Mouse (Mus musculus) T-cell, adult 2 months (primary cell): ENCODE data around the gene Nav2.

Experiments used
- DNase-seq: peaks from one replicate; pipeline ENCODE4 v3.0.0; 2022; ENCODE audit warnings: low spot score

Gene Nav2

DNA sequence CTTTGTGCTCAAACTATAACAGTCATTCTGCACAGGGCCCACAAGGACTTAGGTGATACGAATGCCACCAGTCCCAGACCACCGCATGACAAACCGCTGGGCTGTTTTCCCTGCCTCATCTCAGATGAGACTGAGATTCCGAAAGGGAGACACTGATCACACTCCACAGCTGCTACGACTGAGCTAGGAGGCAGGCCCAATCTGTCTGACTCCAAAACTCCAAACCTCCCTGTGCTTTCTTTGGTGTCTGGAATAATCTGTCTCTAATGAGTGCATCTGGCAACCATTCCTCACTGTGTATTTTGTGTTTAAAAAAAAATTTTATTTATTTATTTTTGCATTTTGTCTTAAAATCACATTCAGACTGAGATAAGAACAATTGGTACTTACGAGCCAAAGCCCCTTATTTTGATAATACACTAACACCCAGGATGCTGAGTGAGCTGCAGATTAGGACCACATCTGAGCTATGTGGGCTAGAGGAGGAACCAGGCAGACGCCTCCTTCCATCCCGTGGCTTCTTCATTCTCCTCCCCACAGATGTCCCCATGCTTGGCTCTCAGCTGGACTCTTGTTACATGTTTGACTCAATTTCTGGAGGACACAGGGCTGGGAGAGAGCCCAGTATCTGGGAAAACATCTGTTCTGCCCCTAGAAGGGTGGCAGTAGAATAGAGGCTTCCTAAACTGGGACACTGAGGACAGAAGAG lies 149.9 kb downstream of the Nav2 start:
- DNase-seq: no peak

DNA sequence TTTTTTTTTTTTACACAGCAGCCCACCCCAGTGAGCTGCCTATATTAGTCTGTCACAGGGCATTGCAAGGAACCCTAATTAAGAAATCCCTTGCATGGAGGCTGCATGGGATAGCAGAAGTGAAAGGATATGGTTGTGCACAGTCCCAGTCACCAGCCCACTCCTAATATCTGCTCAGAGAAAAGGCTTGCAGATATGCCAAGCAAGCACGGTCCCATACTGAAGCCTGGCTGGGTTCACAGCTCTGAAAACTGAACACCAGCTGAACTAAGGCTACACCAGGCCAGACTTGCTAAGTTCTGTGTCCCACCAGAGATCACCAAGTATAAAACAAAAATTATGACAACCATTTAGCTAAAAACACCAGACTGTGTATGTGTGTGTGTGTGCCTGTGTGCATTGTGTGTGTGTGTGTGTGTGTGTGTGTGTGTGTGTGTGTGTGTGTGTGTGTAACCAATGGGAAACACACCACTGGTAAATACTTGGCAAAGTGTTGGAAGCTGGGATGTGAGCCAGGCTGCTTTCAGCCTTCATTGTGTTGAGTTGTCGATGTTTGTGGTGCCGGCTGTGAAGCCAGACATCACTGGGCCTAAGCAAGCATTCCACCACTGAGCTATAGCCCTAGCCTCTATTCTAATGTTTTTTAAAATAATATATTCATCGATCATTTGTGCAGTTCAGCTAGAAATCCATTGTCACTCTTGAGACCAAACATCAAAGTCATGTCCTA lies 156.4 kb downstream of the Nav2 start:
- no peak for DNase-seq

DNA sequence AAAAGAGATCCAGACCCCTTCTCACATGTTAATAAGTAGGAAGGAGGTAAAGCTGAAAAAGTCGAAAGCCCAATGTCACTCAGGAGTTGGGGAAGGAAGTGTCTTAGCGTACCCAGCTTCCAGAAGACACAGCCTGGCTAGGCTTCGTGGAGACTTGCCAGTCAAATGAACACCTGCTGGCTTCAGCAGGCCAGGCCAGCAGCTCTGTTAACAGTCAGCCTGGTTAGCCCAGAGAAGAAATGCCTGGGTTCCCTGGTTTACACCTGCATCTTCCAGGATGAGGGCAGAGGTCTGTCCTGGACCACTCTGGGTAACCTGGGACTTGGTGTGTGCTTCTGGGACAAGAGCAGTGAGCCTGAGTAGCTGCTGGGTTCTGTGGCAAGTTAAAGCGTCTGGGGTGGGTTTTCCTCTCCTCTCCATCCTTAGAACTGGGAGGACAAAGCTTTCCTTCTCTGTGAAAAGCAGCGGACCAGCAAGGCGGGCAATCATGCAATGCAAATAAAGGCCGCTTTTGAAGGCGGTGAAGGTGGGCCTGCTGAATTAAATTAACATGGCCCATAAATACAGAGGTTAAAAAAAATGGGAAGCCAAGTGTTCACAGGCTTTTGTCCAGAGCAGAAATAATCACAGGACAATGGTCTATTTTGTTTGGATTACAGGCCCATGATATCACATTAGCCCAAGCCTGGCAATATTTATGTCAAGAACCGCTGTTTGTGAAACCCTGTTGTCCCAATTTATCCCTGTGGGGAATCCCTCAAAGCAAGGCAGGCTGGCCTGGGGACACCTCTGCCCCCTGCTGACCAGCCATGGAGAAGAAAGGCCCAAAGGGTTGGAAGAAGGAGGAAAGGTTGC lies 157.3 kb downstream of the Nav2 start:
- DNase-seq: no peak

DNA sequence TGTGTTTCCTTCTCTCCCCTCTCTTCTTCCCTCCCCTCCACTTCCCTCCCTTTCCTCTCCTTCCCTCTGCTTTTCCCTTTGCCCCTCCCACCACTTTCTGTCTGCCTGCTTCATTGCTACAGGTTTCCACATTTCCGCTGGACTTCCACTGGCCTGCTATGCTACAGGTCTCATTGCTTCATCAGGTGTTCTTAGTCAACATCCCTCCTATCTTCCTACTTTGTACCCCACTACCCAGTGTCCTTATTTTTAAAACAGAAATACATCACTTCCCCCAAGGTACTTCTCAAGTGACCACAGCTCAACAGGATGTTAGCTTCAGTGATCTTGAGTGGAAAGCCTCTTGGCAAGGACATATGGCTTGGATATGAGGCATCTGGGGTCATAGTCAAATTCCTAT lies 158.3 kb downstream of the Nav2 start:
- no peak for DNase-seq

DNA sequence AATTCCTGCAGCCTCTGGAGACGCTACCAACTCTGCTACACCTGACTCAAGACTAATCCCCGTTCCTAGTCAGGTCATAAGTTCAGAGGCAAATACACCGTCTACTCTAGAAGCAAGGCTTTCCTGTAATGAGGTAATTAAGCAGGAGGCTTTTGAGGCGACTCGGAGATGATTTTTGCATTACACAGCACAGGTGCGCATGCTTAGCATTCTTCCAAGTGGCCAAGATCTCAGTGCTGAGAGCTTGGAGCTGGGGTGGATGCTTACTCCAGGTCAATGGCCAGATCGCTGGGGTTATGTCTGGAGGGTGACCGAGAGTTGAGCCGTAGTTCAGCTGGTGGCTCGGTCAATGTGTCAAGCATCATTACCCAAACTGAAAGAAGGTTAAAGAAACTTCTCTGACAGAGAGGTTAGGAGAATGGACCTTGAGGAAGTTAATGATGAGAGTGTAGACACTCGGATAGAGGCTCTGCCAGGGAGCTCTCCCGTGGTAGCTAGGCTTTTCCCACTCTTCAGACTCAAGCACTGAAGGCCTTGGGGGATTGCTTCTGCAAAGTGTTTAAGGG lies 161.0 kb downstream of the Nav2 start:
- DNase-seq: no peak

DNA sequence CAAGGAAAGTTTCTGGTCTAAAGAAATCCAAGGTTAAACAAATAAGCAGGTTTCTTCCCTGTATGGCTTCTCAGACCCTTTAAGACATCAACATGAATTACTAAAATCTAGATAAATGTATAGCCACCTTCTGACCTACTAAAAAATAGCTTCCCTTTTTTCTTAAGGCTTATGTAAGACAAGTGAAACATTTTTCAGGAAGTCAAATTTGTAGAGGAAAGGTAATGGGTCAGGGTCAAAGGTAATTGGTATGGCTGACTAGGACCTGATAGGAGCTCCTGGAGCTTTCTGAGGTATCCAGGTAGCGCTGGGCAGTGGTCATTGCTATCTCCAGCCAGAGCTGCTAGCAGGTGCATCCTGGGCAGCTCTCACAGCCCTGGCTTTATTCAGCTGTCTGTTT lies 162.1 kb downstream of the Nav2 start:
- DNase-seq: no peak

DNA sequence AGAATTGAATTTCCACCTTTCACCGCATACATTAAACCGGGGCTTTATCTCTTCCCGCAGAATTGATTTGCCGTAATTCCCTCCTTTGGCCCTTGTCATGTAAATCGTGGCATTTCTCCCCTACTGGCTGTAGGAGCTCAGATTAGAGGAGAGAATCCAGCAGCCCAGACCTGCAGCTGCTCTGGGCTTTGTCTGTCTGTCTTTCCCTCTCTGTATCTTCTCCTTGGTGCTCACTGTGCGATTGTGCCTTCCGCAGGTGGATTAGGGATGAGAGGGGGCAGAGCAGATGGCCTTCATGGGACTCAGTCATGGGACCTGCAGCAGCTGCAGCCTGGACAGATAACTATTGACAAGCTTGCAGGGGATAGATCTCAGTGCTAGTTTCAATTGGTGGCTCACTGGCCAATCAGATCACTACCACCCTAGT lies 162.6 kb downstream of the Nav2 start:
- no peak for DNase-seq

DNA sequence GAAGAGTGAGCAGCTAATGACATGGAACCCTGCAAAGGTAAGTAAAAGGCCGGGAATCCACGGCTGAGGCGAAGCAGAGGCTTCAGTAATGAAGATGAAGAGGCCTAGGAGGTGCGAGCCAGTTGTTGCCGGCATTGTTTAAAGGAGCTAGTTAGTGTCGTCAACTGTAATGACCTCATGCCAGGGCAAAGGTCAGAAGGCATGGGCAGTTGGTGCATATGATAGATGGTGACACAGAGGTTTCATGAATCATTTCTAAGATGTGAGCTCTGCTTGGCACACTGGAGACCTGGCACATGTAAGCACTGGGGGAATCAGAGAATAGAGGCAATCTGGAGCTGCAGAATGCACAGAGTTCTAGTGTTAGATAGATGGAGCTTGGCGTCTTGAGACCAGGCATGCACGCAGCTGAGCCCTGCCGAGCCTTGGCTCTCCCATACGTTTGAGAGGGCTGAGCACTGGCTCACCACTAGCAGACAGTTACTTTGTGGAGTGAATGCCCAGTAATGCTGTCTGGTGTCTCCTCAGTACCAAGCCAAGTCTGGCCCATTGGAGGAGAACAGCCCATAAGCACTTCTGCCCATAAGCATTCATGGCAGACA lies 166.9 kb downstream of the Nav2 start:
- DNase-seq: no peak

DNA sequence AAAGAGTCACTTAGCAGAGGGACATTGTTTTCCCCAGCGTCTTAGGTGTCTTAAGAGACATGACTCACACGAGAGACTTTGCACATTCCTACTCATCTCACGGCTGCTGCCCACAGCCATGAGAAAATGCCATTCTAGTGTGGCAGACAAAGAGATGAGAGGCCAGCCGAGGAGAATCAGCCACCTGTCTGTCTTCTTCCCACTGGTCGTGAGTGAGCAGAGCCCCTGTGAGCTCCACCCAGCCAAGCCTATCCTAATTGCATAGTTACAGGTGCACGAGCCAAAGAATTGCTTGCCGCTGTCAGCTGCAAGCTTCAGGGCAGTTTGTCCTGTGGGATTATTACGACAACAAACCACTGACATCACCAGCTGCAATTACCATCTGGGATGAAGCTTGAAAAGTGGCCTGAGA lies 167.8 kb downstream of the Nav2 start:
- no peak for DNase-seq

DNA sequence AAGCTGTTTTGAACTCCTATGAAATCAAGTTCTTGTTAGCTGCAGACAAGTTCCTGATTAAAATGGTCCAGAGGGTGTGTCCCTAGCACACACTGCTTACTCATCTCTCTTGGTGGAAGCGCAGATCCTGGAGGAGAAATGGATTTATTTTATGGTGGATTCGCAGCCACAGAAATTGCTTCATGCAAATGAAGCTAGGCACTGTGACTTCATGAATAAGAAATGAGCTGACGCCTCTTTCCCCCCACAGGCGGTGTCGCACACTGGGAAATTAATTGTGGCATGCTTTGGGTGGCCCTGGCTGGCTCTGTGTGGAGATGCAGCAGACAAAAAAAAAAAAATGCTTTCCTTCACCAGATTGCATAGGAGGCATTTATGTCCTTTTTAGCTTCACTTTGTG lies 170.4 kb downstream of the Nav2 start:
- DNase-seq: no peak

DNA sequence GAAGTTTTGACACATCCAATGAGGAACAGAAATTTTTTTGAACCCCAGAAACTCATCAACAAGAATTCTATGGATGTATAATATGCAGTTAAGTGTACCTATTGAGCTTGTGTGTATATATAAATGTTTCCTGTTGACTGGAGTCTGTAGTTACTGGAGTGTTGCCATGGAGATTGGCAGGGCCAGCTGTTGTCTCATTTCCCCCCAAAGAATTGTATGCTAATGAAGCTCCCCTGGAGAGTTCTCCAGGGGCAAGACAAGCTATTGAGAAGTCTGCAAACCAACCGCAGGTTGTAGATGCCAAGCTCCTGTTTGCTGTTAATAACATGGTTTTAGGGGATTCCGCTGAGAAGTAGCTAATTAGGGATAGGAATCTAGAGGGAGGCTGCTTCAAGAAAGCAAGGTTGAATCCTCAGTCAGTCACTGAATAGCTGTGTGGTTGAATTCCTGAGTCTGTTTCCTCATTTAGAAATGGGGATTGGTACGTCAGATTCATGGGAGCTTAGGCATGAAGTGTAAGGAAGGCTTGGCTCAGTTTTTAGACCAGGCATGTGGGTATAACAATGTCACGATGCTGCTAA lies 174.2 kb downstream of the Nav2 start:
- DNase-seq: no peak

DNA sequence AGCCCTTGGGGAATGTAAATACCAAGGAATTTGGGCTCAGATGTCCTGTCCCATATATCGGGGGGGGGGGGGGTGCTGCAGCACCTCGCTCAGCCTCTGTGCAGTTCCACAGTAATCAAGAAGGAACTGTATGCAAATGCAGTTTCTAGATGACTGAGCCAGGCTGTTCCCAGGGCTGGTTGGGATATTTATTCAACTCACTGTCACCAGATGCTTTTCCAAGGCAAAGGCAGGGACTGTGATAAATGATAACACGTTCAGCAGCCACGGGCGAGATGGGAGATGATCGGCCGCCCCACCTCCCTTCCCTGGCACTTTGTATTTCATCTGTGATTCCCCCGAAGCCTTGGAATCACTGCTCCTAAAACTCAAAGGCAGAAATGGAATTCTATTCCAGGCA lies 176.3 kb downstream of the Nav2 start:
- DNase-seq: no peak

DNA sequence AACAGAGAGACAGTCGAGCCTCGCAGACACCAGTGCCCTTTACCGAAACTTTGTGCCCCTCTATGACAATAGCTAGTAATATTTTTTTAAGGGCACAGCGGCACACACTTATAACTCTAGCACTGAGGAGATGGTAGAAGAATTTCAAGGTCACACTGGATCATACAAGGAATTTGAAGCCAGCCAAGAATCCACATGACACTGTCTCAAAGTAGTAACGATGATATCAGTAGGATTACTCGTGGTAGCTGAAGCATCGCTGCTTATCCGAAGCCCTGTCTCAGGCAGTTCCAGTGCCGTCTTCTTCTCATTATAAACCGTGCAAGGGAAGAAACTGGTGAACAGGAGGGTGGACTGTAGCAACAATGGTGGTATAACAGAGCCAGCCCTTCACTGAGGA lies 177.2 kb downstream of the Nav2 start:
- no peak for DNase-seq

DNA sequence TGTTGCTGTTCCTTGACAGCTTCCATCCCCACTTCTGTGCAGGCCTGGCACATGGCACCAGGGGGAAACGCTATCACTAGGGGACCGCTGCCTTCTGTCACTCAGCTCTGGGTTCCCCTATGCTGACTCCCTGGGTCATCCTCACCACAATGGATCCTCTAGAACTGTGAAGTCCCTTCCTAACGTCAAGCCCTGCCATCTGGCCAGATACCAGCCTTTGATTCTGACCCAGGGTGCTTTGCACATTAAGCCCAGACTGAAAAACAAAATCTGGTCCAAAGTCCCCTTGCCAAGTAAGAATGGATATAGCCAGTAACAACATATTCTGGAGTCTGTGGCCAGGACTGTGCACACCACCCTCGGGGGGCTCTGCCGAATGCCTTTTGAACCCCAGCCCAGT lies 178.6 kb downstream of the Nav2 start:
- no peak for DNase-seq

DNA sequence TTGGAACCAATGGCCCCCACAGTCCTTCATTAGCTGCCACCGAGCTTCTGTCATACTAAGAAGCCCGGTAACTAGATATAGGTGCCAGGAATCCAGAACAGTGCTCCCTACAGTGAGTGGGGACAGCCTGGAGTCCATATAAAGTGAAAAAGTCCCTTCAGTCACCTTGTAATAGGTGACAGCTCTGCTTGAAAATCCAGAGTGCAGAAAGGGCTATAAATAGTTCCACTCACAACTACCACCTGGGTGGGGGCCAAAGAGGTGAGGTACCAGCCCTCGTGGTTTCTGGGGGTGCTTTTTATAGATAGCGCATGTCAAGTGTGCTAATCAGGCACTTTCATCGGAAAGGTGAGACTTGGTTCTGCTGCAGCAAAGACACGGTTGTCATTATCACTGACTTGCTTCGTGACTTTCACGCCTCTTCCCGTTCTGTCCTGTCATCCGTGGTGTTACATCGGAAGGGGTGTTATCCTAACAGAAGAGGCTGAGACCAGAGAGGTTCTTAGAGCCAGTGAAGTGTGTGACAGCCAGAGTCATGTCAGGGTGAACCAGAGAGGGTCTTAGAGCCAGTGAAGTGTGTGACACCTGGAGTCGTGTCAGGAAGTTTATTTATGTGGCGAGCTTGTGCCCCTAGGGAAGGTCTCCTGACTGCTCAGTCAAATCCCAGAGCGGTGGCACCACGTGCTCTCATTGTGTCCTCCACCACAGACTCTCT lies 179.8 kb downstream of the Nav2 start:
- no peak for DNase-seq

DNA sequence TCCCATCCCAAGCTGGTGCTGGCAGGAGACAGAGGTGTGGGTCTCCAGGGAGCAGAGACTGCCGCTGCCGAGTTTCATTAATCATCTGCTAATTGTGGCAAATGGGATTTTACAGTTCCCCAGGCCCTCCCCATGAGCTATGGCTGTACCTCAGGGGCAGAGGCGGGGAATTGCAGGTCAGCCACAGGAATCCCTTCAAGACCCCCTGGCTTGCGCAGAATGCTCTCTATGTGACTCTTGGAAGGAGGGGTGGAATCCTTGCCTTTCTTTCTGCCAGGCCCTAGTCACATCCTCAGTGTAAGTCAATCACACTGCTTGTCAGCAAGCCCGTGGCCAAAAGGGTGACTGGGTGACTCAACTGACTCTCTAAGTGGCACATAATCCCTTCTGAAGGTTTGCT lies 182.9 kb downstream of the Nav2 start:
- DNase-seq: no peak

DNA sequence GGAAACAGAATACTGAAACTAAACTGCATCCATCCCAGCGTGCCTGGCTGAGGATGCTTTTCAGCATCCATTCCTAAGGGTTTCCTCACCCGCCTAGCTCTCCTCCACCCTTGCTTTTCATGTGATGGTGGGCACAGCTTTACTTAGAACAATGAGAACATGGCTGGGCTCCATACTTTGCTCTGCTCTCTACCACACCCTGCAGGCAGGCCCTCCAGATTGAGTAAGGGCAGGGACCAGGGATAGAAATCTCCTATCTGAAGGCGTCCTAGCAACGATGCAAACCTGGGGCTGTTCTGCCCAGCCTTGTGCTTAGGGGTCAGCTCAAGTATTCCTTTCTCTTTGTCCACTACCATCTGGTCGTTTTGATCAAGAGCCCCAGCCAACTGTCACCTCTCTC lies 183.4 kb downstream of the Nav2 start:
- no peak for DNase-seq

DNA sequence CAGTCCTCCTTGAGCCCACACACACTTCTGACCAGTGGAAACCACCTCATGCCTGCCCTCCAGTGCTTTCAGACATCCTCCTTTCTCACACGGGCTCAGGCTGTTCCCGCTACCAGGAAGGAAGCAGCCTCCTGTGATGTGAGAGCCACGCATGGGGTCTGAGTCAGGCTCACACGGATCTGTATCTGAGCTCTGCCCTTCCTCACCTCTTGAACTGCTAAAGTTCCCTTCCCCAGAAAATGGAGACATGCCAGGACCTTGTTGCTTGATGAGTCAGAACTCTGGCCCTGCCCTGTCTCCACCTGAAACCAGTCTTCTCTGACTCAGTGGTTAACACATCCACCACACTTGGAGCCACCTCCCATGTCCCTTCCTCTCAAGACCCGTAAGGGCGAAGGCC lies 185.1 kb downstream of the Nav2 start:
- no peak for DNase-seq

DNA sequence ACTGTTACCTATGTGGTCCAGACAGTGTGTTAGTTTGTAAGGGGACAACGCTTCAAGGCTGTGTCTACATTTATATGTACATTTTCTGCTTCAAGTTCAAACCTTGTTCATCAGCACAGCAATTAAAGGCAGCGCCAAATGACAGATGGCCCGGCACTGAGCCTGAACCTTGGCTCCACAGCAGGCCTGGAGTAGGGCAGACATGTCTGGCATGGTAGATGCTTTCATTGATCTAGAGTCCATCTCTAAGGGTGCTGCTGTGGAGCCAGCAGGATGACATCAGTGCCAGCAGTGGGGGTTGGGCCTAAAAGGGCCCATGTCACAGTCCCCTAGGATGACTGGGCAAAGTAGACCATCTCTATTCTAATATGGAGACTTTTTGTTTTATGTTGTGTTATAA lies 186.0 kb downstream of the Nav2 start:
- no peak for DNase-seq

DNA sequence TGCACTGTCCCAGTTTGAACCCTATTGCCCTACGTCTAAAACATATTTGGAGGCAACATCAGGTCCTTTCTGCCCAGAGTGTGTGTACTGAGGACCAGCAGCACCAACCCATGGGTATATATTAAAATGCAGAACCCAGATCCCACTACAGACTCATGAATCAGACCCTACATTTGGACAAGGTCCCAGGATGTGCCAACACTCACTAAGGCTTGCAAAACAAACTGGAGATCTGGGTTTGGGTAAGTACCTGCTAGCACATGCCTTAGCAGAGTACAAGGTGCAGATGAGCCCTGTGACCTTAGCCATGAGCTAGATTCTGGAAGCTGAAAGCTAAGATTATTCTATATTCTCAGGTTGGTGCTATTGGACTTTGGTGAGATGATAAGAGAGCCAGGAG lies 192.8 kb downstream of the Nav2 start:
- no peak for DNase-seq

DNA sequence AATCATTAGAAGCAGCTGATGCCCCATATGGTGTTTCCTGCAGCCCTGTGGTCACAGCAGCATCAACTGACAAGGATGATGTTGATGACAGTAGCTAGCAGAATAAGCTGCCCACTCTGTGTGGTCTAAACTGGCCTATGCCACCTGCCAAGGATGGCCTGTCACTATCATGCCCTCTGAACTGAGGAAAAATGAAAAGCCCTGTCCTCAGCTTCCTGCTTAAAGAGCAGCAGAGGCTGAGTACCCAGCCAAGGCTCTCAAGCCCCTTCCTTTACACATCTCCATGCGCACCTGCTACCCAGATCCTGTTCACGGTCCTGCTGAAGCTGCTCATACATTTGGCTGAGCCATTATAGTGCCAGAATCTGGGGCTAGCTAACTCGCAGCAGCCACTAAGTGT lies 193.7 kb downstream of the Nav2 start:
- no peak for DNase-seq
